Comparison of ENCODE assay signal across 25 mouse cellular contexts in genomic region chr16:56655193-56655910, GRCm38 (mm10).
DNase-seq lines count a peak whose midpoint lies in the region; ATAC-seq lines count a peak whose summit lies in the region.
"Had no signal": no experiment of that assay in that cellular context is flagged by ENCODE, and none has a peak within 500 bp of the region (broad histone marks: within the 10 kb centered on the region; RNA-seq: fewer than 3 reads in every experiment).

No protein-coding gene starts in this region.

- H3K4me1 ChIP-seq in kidney, embryonic 15.5 days: 0 out of 2 replicates have a peak, but pooled peaks cover 4% of the 10 kb centered on the region
- H3K4me1 ChIP-seq in midbrain, embryonic 14.5 days (ENCODE audit: control insufficient read depth, insufficient read depth, low read length): no peaks in the 10 kb centered on the region
- H3K4me1 ChIP-seq in midbrain, embryonic 10.5 days: peaks cover 11% of the 10 kb centered on the region
- peaks cover 3% of the 10 kb centered on the region; the same call in 1 of the 2 replicates for H3K4me1 ChIP-seq in limb, embryonic 13.5 days
- no peaks in the 10 kb centered on the region for H3K4me1 ChIP-seq in liver, embryonic 11.5 days (replicated peaks; ENCODE audit: control insufficient read depth, insufficient read depth, low read length)
- H3K4me1 ChIP-seq: embryonic facial prominence, embryonic 15.5 days; heart, embryonic 15.5 days; neural tube, embryonic 15.5 days had no signal

- no peak overlapping the region for H3K4me2 ChIP-seq in kidney, embryonic 15.5 days
- H3K4me2 ChIP-seq in midbrain, embryonic 14.5 days (ENCODE audit: low read length): peak overlapping the region; percentile 30; the same call in 1 of the 2 replicates
- peak overlapping the region; percentile 34 for H3K4me2 ChIP-seq in limb, embryonic 13.5 days (replicated peaks)
- no peak overlapping the region for H3K4me2 ChIP-seq in liver, embryonic 11.5 days
- H3K4me2 ChIP-seq: embryonic facial prominence, embryonic 15.5 days; heart, embryonic 15.5 days; hindbrain, embryonic 14.5 days; neural tube, embryonic 15.5 days had no signal

- H3K9ac ChIP-seq in kidney, embryonic 15.5 days: no peak overlapping the region
- no peak overlapping the region for H3K9ac ChIP-seq in midbrain, embryonic 14.5 days (replicated peaks; ENCODE audit: low read length)
- no peak overlapping the region for H3K9ac ChIP-seq in limb, embryonic 13.5 days
- no peak overlapping the region for H3K9ac ChIP-seq in liver, embryonic 11.5 days (ENCODE audit: low read depth, low read length)
- H3K9ac ChIP-seq: embryonic facial prominence, embryonic 15.5 days; heart, embryonic 15.5 days; hindbrain, embryonic 14.5 days; liver, postnatal 0 days; neural tube, embryonic 15.5 days had no signal

- H3K27me3 ChIP-seq in kidney, embryonic 15.5 days: no peaks in the 10 kb centered on the region
- H3K27me3 ChIP-seq in midbrain, embryonic 14.5 days (ENCODE audit: control insufficient read depth, insufficient read depth, low read length): no peaks in the 10 kb centered on the region
- no peaks in the 10 kb centered on the region for H3K27me3 ChIP-seq in midbrain, embryonic 10.5 days (ENCODE audit: low read depth, poor library complexity, severe bottlenecking)
- no peaks in the 10 kb centered on the region for H3K27me3 ChIP-seq in limb, embryonic 13.5 days
- H3K27me3 ChIP-seq in liver, embryonic 11.5 days (replicated peaks; ENCODE audit: control insufficient read depth, insufficient read depth, low read length): no peaks in the 10 kb centered on the region
- H3K27me3 ChIP-seq: CH12.LX; embryonic facial prominence, embryonic 15.5 days; heart, embryonic 15.5 days; neural tube, embryonic 15.5 days had no signal

- H3K36me3 ChIP-seq in kidney, embryonic 15.5 days: no peaks in the 10 kb centered on the region
- H3K36me3 ChIP-seq in midbrain, embryonic 14.5 days (ENCODE audit: control insufficient read depth, insufficient read depth, low read length): no peaks in the 10 kb centered on the region
- no peaks in the 10 kb centered on the region for H3K36me3 ChIP-seq in midbrain, embryonic 10.5 days
- H3K36me3 ChIP-seq in limb, embryonic 13.5 days: no peaks in the 10 kb centered on the region
- no peaks in the 10 kb centered on the region for H3K36me3 ChIP-seq in liver, embryonic 11.5 days (ENCODE audit: control insufficient read depth, insufficient read depth, low read length)
- H3K36me3 ChIP-seq: embryonic facial prominence, embryonic 15.5 days; G1E; heart, embryonic 15.5 days; neural tube, embryonic 15.5 days had no signal

- ATAC-seq in kidney, embryonic 15.5 days (replicated peaks; ENCODE audit: low FRiP score): peak; percentile 70; the same call in 1 of the 2 replicates
- no peak for ATAC-seq in midbrain, embryonic 14.5 days (ENCODE audit: low FRiP score, low TSS enrichment)
- no peak for ATAC-seq in limb, embryonic 13.5 days (ENCODE audit: low FRiP score, low read depth)
- ATAC-seq in liver, embryonic 11.5 days (replicated peaks; ENCODE audit: low FRiP score): no peak
- ATAC-seq: forebrain, embryonic 14.5 days; inflammation-experienced regulatory T-cells, adult 6 months; liver, postnatal 0 days; lung, postnatal 0 days had no signal

- H3K4me3 ChIP-seq in kidney, embryonic 15.5 days (replicated peaks): no peak overlapping the region
- H3K4me3 ChIP-seq in midbrain, embryonic 14.5 days (replicated peaks; ENCODE audit: low read depth, low read length): no peak overlapping the region
- H3K4me3 ChIP-seq in midbrain, embryonic 10.5 days: no peak overlapping the region
- no peak overlapping the region for H3K4me3 ChIP-seq in limb, embryonic 13.5 days
- no peak overlapping the region for H3K4me3 ChIP-seq in liver, embryonic 11.5 days (ENCODE audit: low read depth, low read length)
- H3K4me3 ChIP-seq: embryonic facial prominence, embryonic 15.5 days; gastrocnemius, adult 2 months; heart, embryonic 15.5 days; neural tube, embryonic 15.5 days had no signal

- no peak for DNase-seq in kidney, postnatal 10 days
- DNase-seq in midbrain, embryonic 14.5 days: peak; percentile 5
- no peak for DNase-seq in midbrain, embryonic 10.5 days (ENCODE audit: low spot score)
- no peak for DNase-seq in liver, embryonic 11.5 days (ENCODE audit: low spot score)
- no peak for DNase-seq in lung, postnatal 25 days (ENCODE audit: low spot score)
- DNase-seq: adrenal gland, postnatal 14 days; cerebellum, adult 8-10 months; cerebellum, postnatal 36 days; gastrocnemius, adult 2 months; heart, postnatal 36 days; layer of hippocampus, adult 9-11 months; liver, postnatal 0 days; thymus, adult 18-20 months; thymus, postnatal 36 days had no signal

- no peaks in the 10 kb centered on the region for H3K9me3 ChIP-seq in kidney, embryonic 15.5 days (replicated peaks)
- H3K9me3 ChIP-seq in midbrain, embryonic 14.5 days (ENCODE audit: control insufficient read depth, low read length): no peaks in the 10 kb centered on the region
- H3K9me3 ChIP-seq in midbrain, embryonic 10.5 days (replicated peaks): no peaks in the 10 kb centered on the region
- H3K9me3 ChIP-seq in limb, embryonic 13.5 days: no peaks in the 10 kb centered on the region
- no peaks in the 10 kb centered on the region for H3K9me3 ChIP-seq in liver, embryonic 11.5 days (ENCODE audit: control insufficient read depth, low read length)
- H3K9me3 ChIP-seq: embryonic facial prominence, embryonic 15.5 days; G1E; heart, embryonic 15.5 days; neural tube, embryonic 15.5 days had no signal

- WGBS in kidney, embryonic 15.5 days: 74% methylated on average over 12 of the region's 12 CpGs
- WGBS in midbrain, embryonic 14.5 days: 78% methylated on average over 12 of the region's 12 CpGs
- 81% methylated on average over 12 of the region's 12 CpGs for WGBS in midbrain, embryonic 10.5 days
- WGBS in limb, embryonic 13.5 days: 71% methylated on average over 12 of the region's 12 CpGs
- 86% methylated on average over 12 of the region's 12 CpGs for WGBS in liver, embryonic 11.5 days

- H3K27ac ChIP-seq in kidney, embryonic 15.5 days: no peak overlapping the region
- no peak overlapping the region for H3K27ac ChIP-seq in midbrain, embryonic 14.5 days (replicated peaks; ENCODE audit: low read depth, low read length)
- H3K27ac ChIP-seq in midbrain, embryonic 10.5 days (replicated peaks): no peak overlapping the region; the same call in 1 of the 2 replicates
- H3K27ac ChIP-seq in limb, embryonic 13.5 days: no peak overlapping the region
- H3K27ac ChIP-seq in liver, embryonic 11.5 days (ENCODE audit: low read depth, low read length): no peak overlapping the region
- H3K27ac ChIP-seq: embryonic facial prominence, embryonic 15.5 days; gastrocnemius, adult 2 months; heart, embryonic 15.5 days; hindbrain, embryonic 14.5 days; neural tube, embryonic 15.5 days had no signal

Comparison
In these comparisons a context has a peak if more than half of its experiments do, and no peak if none do; other contexts are left out.
1. H3K4me2 ChIP-seq: peak in midbrain, embryonic 14.5 days (single experiment) and limb, embryonic 13.5 days (single experiment); none in kidney, embryonic 15.5 days (single experiment) and liver, embryonic 11.5 days (single experiment).